Mouse (Mus musculus): ENCODE results near the gene Castor2. TPM values are rescaled to one million over a fixed set of nuclear protein-coding genes. Genes with fewer than 3 reads are reported as not detected.

Gene Castor2
- polyA plus RNA-seq (2012; rRNA removed), result 0.24 and 0.25 TPM in 2 replicates

DNA sequence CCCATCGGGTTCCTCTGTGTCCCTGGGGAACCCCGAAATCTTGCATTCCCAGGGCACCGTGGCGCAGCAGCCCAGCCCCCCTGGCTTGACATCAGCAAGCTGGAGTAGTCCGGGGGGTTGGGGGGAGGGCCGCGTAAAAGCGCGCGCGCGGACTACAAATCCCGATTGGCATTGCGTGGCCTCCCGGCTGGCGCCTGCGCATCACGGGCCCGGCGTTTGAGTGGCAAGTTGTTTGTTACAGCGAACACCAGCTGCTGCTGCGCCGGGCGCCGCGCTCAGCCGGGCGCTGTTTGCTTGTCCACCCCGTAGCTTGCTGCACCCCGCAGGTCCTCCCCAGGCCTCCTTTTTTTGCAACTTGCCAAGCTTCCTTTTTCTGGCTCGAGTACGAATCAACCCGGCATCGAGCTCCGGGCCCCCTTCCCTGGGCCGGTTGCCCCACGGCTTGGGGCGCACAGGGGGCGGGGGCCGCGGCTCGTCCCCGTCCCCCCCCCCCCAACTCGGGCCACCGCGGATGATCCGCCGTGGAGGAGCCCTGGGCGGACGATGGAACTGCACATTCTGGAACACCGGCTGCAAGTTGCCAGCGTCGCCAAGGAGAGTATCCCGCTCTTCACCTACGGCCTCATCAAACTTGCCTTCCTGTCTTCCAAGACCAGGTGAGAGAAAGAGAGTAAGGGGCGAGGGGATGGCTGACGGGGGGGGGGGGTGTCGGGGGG lies at the start of gene Castor2:
TSS of gene Castor2 (plus strand) at position 216 of the 716 bp plus-strand sequence.

DNA sequence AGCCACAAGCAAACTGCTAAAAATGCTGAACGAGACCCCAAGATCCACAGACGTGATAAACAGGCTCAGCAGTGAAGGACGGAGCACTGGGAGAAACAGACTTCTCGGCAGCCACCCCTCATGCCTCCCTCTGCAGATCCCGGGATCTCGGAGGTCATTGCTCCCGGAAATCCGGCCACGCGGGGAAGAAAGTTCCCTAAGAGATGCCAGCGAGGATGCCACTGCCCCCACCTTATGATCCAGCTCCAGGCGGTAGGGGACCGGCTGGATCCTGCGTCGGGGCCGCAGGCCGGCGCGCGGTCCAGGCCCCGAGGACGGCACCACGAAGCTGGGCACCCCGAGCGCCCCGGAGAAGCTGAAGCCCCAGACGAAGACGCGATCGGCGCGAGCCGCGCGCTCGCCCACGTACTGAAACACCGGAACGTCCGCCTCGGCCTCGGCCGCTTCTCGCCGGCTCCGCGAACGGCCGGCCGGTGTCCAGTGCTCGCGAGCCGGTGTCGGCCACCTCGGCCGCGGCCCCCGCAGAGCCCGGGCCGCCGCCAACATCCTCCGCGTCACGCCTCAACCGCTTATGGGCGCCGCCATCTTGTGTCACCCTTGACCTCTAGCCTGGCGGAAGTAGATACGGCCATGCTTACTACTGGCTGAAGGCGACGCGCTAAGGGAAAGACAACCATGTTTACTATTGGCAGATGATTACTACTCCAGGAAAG lies 76.8 kb downstream of the Castor2 start, which contains the start of gene Rcc1l:
TSS of gene Rcc1l (minus strand) at position 606 of the 713 bp plus-strand sequence.

DNA sequence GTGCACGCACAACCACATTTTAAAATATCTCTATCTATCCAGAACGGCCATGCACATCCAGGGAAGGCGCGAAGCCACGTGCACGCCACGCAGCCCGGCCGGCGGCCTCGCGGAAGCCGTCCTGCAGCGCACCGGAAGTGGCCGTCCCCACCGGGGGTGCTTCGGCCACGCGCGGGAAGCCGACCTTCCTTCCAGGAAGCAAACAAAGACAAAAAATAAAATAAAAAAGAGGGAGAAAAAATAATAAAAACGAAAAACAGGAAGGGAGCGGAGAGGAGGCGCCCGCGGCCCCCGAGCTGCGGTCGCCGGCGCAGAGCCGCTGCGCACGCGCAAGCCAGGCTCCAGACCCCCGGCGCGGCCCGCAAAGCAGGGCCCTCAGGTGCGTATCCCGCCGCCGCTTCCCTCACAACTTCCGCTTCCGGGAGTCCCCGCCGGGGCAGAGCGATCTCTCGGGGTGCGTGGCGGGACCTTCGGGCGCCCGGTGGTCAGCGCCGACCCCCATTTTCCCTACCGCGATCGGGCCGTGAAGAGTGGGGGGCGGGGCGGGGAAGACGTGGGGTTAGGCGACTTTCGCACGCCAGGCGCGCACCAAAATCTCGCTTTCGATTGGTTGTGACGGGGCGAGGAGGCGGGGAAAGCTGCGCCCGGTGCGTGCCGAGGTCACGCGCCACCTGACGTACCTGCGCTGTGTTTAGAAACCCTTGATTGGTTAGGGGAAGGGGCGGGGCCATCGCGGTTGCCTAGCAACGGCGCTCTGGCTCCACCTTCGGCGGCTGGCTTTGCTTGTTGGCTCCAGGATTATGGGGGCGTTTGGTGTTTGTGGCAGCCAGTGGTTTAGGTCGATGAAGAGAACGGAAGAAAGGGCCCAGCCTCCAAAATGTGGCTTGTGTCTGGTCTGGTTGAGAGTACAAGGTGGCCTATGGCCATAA lies 84.6 kb downstream of the Castor2 start, which contains the start of gene Gtf2ird2:
TSS of gene Gtf2ird2 (plus strand) at position 140 of the 929 bp plus-strand sequence.

Other genes with a start within 250 kb of the Castor2 start
- 7.6 and 8.7 TPM in 2 replicates for gene Rcc1l, start 77.1 kb downstream of the Castor2 start, polyA plus RNA-seq (2012; rRNA removed)
- 1.7 and 2.3 TPM in 2 replicates for gene Gtf2ird2, start 84.3 kb downstream of the Castor2 start, polyA plus RNA-seq (2012; rRNA removed)
- gene Ncf1, start 129.9 kb downstream of the Castor2 start, polyA plus RNA-seq (2012; rRNA removed), result 8.7 and 11.6 TPM in 2 replicates
- 24.5 and 30.4 TPM in 2 replicates for gene Gtf2i, start 215.0 kb downstream of the Castor2 start, polyA plus RNA-seq (2012; rRNA removed)